Mouse (Mus musculus) thymus, postnatal 25 days (tissue): Measurements from ENCODE around the gene Nav2.

Experiments used
- DNase-seq: peaks from one replicate; pipeline ENCODE4 v3.0.0; 2022

Gene Nav2

DNA sequence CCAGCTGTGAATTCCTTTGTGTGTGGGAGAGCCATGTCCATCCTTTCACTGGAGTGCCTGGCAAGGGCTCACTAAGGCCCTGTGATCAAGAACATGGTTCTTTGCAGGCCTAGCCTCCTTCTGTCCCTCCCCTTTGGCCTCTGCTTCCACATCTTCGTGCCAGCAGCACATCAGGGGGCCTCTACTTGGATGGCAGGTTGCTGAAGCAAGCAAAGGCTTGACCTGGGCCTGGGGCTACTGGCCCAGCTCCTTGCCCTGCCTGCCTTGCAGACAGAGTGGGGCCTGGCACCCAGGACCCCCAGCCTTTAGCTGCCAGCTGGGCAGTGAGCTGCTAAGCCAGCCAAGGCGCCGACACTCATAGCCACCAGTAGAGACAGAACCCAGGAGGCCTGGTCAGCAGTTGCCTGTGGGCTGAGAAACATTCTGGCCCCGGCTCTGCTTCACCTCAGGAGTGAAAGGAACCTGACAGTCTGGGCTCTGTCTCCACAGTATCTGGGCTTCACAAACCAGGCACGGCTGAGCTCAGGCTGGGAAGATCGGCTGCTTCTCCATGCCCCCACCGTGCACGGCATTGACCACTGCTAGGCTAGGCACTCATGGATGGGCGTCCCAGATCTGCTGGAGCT is 267.4 kb downstream of the Nav2 start:
- DNase-seq = no peak

DNA sequence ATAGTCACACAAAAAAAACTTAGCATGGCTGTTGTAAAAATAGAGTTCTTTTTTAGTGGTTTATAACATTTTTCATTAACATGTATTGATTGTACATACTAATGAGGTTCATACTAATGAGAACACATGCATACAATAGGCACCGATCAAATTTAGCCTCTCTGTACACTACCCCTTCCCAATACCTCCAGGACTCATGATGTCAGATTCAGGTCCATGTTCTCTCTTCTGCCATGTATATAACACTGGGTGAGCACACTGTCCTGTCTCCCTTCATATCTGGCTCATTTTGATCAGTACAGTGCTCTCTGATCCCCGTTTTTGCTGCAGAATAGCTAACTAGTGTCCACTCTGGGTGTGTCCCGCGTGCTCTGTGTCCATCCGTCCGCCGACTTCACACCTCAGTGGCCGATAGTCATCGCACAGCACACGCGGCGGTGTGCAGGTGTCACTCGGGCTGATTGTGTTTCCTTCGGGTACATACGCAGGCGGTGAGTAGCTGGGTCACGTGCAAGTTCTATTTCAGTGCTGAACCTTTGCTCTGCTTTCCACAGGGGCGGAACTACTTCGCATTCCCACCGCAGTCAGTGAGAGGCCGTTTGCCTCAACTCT is 268.2 kb downstream of the Nav2 start:
- no peak for DNase-seq

DNA sequence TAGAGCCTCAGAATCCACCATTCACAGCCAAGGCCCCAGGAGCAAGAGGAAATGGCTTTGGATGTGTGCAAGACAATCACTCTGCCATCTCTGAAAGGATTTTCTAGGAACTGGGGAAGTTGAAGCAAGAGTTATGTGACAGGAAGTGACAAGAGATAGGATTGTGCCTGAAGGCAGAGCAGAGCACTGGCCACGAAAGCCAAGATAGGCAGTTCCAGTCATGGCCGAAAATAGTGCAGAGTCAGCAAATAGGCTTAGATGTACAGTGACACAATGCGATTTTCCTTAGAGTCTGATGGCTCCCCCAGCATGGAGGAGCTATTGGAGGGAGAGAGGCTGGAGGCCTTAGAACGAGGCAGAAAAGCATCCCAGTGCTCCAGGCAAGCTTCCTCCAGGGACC is 269.7 kb downstream of the Nav2 start:
- DNase-seq = no peak

- no peak for DNase-seq
Measured at GRCm38 (mm10) chr7:49181010-49181409, 272.5 kb downstream of the Nav2 start.

- no peak for DNase-seq
Measured at GRCm38 (mm10) chr7:49182427-49182826, 273.9 kb downstream of the Nav2 start.

- no peak for DNase-seq
Measured at GRCm38 (mm10) chr7:49183696-49184095, 275.2 kb downstream of the Nav2 start.

DNA sequence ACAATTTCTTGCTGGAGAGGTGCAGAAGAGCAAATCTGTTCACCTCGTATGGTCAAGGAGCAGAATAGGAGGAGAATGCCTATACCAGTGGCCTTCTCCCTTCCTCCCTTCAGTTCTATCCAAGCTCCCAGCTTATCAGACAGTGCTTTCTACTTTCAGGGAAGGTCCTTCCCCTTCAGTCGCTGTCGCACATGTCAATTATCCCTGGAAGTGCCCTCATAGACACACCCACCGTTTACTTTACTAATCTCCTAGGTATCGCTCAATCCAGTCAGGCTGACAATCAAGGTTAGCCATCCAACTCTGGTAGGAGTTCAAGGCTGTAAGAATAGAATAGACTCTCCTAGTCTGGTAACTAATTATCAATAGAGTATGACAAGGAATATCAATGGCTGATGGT is 277.5 kb downstream of the Nav2 start:
- DNase-seq = no peak

- no peak for DNase-seq
Measured at GRCm38 (mm10) chr7:49189364-49189763, 280.8 kb downstream of the Nav2 start.

DNA sequence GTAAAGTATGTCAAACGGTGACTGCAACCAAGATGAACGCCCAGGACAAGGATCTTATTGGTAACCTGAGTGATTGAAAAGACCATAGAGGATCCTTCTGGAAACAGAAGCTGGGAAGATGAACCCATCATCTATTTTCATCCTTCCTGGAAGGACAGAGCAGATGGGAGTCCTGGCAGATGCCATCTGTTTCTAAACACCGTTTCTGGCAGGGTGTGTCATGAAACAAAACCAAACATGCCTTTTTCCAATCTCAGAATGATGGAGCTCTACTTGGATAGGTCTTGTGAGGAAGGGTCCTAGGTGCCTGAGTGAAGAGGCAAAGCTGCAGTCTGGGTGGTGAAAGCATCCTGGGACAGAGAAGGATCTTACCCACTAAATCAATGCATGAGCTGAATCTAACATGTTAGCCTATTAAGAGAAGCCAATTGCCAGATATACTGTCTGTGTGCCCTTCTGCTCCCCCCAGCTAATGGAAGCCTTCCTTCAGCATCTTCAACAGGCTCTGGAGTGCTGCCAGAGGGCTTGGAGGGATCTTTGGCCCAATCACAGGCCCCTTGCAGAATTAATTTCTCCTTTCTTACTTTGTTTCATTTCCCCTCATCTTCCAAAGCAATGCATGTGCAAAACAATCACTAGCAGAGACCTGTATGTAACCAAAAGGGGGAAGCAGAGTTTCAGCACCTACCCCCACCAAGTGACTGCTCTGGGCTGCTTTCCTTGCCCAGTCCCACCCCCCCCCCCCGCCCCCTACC is 281.9 kb downstream of the Nav2 start:
- no peak for DNase-seq

DNA sequence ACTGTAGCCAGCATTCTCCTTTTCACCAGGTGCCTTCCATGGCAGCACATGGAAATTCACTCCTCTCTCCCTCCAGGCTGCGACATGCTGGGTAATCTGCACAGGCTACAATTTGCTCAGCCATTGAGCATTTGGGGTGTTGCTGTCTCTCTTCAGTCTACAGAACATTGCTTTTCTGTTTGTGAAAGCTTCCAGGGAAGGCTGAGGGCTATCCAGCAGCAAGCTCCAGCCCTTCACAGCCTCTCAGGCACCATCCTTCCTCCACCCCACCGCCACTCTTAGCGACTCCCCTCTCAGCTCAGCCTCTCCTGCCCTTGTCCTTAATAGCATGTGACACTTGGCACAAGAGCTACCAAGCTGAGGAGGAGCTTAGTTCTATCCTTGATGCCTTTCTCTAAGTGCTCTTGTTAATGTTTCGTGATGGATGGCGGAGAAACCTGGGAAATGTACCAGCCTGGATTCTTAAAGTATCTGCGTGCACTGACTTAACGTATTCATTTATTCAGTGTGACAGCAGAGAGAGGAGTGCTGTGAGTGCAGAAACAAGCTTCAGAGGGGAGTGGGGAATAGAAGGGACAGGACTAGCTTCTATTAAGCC is 282.7 kb downstream of the Nav2 start:
- DNase-seq = no peak

DNA sequence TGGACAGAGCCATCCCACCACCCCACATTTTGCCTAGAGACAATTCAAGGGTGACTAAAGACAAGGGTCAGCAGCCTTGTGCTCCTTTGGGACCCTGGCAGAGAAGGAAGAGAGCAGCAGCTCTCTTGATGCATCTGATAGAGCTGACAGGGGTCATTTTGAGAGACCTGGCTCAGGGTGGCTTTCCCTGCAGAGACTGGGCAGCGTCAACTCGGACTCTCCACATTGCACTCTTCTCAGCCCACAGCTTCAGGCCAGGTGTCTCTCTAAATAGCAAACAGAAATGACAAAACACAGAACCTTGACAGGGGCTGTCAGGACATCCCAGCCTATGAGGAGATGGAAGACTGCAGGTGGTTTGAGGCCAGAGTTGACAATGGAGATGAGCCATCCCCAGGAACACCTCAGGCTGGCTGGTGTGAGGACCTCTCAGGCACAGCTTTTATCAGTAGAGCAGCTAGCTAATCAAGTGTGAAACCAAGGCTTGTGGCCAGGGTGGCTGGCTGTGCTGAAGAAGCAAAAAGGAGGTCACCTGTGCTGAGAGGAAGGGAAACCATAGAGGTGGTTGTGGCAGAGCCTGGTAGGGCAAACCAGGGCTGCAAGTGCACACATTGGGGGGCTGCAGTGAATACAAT is 283.7 kb downstream of the Nav2 start:
- no peak for DNase-seq

- DNase-seq = no peak
Measured at GRCm38 (mm10) chr7:49195711-49196147, 287.2 kb downstream of the Nav2 start.

DNA sequence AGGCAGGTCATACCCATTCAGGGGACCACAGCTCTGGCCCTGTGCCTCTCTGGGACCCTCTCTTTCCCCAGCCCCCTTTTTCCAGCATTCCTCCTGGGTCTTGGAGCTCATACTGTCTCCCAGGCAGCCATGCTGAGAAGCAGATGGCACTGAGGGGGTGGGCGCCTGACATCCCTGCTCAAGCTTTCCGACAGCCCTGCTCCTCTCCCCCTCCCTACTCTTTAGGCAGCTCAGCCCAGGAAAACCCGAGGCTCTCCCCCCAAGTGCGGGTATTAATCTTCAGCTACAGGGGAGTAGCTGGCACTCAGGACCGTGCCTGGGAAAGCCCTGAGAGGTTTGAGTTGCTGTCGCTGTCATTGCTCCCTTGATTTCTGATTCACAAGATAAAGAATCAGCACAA is 290.9 kb downstream of the Nav2 start:
- no peak for DNase-seq

DNA sequence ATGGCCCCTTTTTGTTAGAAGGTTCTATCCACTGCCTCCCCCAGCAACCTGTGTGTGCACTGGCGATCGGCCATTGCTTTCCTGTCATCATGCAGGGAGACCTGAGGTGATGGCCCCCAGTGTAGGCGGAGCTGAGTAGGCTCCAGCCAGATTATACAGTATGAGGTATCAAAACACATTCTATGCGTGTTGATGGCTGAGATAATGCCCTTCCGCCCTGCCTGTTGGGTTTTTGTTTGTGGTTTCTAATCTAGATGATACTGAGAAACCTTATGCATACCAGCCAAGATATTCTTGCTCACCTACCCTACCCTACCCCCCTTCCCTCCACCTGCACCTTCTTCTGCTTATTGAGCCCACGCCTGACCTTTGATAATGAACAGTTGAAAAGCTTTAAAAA is 291.8 kb downstream of the Nav2 start:
- no peak for DNase-seq

- no peak for DNase-seq
Measured at GRCm38 (mm10) chr7:49202971-49203370, 294.5 kb downstream of the Nav2 start.

DNA sequence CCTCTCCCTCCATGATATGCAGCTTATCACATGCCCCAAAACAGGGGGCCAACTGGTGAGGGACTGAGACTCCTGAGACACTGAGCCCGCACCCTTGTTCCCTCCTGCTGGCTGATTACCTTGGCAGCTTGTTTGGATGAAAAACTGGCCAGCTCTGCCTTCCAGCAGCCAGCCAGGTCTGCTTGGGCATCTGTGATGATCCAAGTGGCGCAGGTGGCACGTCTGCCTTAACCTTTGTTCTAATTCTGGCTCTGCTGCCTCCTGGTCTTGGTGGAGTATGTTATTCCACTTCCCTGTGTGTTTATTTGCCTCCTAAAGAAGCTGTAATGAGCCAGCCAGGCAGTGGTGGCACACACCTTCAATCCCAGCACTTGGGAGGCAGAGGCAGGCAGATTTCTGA is 296.3 kb downstream of the Nav2 start:
- DNase-seq = no peak

DNA sequence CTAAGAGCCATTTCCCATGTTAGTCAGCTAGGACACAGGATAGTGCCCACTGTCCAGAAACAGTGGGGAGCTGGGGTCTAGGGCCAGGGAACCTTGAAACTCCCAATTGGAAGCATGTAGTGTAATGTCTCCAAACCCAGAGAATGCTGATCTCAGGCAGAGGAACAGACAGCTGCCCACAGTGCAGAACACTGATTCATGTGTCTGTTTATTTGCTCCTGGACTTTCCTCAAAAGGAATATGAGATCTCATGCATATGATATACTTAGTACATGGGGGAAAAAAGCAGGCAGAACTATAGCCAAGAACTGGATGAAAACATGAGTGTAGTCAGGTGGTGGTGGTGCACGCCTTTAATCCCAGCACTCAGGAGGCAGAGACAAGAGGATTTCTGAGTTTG is 297.0 kb downstream of the Nav2 start:
- DNase-seq = no peak

- no peak for DNase-seq
Measured at GRCm38 (mm10) chr7:49206775-49207676, 298.5 kb downstream of the Nav2 start.

GRCm38 (mm10) chr7:49209526-49209925 is 301.0 kb downstream of the Nav2 start:
- DNase-seq = no peak

GRCm38 (mm10) chr7:49210721-49211120 is 302.2 kb downstream of the Nav2 start:
- no peak for DNase-seq

- DNase-seq = no peak
Measured at GRCm38 (mm10) chr7:49213011-49213410, 304.5 kb downstream of the Nav2 start.

- no peak for DNase-seq
Measured at GRCm38 (mm10) chr7:49217786-49218185, 309.3 kb downstream of the Nav2 start.
